Mouse (Mus musculus): Measurements from ENCODE around the gene Cyp4f15. TPM values are rescaled to one million over a fixed set of nuclear protein-coding genes. Genes with fewer than 3 reads are reported as not detected.

Gene Cyp4f15
- polyA plus RNA-seq, 1 experiment from 2014 or later, result 0.38 TPM

Other genes starting within 250 kb of the Cyp4f15 start
- 0.26 and 0.42 TPM in 2 replicates for gene Cyp4f39, start 232.9 kb upstream of the Cyp4f15 start, polyA plus RNA-seq (2016; fragmentation: Nextera tagmentation; extraction: Ambion mirVana)
- gene Cyp4f17, start 179.6 kb upstream of the Cyp4f15 start, polyA plus RNA-seq (2016; fragmentation: Nextera tagmentation; extraction: Ambion mirVana), result 6.1 and 7.1 TPM in 2 replicates
- gene Cyp4f16, start 149.1 kb upstream of the Cyp4f15 start, polyA plus RNA-seq (2016; fragmentation: Nextera tagmentation; extraction: Ambion mirVana), result 18.3 and 19.2 TPM in 2 replicates
- gene Cyp4f37, start 64.3 kb upstream of the Cyp4f15 start, polyA plus RNA-seq (2016; fragmentation: Nextera tagmentation; extraction: Ambion mirVana), result not detected in 2 replicates
- gene Cyp4f40, start 26.7 kb upstream of the Cyp4f15 start, polyA plus RNA-seq (2016; fragmentation: Nextera tagmentation; extraction: Ambion mirVana), result not detected in 2 replicates
- 27.6 and 28.5 TPM in 2 replicates for gene Zfp871, start 102.7 kb downstream of the Cyp4f15 start, polyA plus RNA-seq (2016; fragmentation: Nextera tagmentation; extraction: Ambion mirVana)
- gene Zfp811, start 124.3 kb downstream of the Cyp4f15 start, polyA plus RNA-seq (2016; fragmentation: Nextera tagmentation; extraction: Ambion mirVana), result 0.96 and 1.7 TPM in 2 replicates
- gene Zfp799, start 144.6 kb downstream of the Cyp4f15 start, polyA plus RNA-seq (2016; fragmentation: Nextera tagmentation; extraction: Ambion mirVana), result 8.7 and 8.8 TPM in 2 replicates
- gene Zfp870, start 206.0 kb downstream of the Cyp4f15 start, polyA plus RNA-seq (2016; fragmentation: Nextera tagmentation; extraction: Ambion mirVana), result 5.3 and 6.2 TPM in 2 replicates
- gene Cyp4f14, start 231.7 kb downstream of the Cyp4f15 start, polyA plus RNA-seq (2016; fragmentation: Nextera tagmentation; extraction: Ambion mirVana), result not detected in 2 replicates

All from heart, embryonic 12.5 days (tissue).